Mouse (Mus musculus): ENCODE data around the gene Sbno1. TPM values are rescaled to one million over a fixed set of nuclear protein-coding genes. Genes with fewer than 3 reads are reported as not detected.
A peak's percentile ranks its signal among the peaks of the same experiment; 100 is the strongest.

Gene Sbno1
- polyA plus RNA-seq, 1 experiment from 2014 or later: 49.3 TPM

DNA sequence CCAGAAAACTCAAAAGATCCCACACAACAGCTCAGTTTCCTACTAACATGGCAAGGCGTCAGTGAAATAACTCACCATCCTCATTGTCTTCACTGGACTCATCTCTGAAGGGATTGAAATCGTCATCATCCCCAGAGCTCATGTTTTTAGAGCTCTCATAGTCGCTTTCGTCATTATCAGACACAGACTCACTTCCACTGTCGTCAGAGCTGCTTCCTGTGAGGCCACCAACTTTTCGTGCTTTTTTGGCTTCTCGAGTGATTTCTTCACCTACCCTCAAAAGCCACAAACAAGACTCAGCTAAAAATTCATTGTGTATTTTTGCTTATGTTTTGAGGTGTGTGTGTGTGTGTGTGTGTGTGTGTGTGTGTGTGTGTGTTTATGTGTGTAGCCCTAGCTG, 32.1 kb downstream of the Sbno1 start:
- H3K27ac ChIP-seq (ENCODE audit: low read depth, low read length): no peak overlapping the region
- no peaks in the 10 kb centered on the region for H3K4me1 ChIP-seq (replicated peaks; ENCODE audit: control insufficient read depth, insufficient read depth, low read length)
- TF ChIP-seq CTCF (IDR thresholded peaks at IDR 0.05; ENCODE audit: low read depth): no peak
- H3K4me2 ChIP-seq (replicated peaks; ENCODE audit: low read depth): no peak overlapping the region
- no peak overlapping the region for H3K4me3 ChIP-seq (ENCODE audit: low read depth, low read length)
- no peak overlapping the region for H3K9ac ChIP-seq (ENCODE audit: low read depth, low read length)
- H3K36me3 ChIP-seq (ENCODE audit: control insufficient read depth, insufficient read depth): peaks cover 83% of the 10 kb centered on the region
- no peaks in the 10 kb centered on the region for H3K27me3 ChIP-seq (replicated peaks; ENCODE audit: control insufficient read depth, insufficient read depth, low read length)
- 90% methylated on average over 7 of the region's 7 CpGs for WGBS
- no peak for ATAC-seq
- no peaks in the 10 kb centered on the region for H3K9me3 ChIP-seq (ENCODE audit: control insufficient read depth)

DNA sequence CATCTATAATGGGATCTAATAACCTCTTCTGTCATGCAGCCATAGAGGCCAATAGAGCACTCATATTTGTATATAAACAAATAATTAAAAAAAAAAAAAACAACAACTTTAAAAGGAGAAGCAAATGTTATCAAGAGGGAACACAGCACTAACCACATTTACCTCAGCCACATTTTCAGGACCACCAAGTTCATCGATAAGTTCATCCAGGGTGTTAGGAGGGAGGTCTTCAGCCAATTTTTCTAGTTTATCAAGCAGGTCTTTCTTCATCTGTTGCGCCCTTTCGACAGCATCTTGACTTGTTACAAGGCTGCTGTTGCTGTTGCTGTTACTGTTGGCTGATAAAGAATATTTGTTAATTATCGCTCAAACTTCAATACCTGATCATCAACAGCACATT, 33.4 kb downstream of the Sbno1 start:
- H3K4me1 ChIP-seq (replicated peaks; ENCODE audit: control insufficient read depth, insufficient read depth, low read length): no peaks in the 10 kb centered on the region
- H3K36me3 ChIP-seq (ENCODE audit: control insufficient read depth, insufficient read depth): peaks cover 85% of the 10 kb centered on the region
- no peak for TF ChIP-seq CTCF (IDR thresholded peaks at IDR 0.05; ENCODE audit: low read depth)
- no peak overlapping the region for H3K27ac ChIP-seq (ENCODE audit: low read depth, low read length)
- no peaks in the 10 kb centered on the region for H3K9me3 ChIP-seq (ENCODE audit: control insufficient read depth)
- no peak for ATAC-seq
- no peaks in the 10 kb centered on the region for H3K27me3 ChIP-seq (replicated peaks; ENCODE audit: control insufficient read depth, insufficient read depth, low read length)
- no peak overlapping the region for H3K4me3 ChIP-seq (ENCODE audit: low read depth, low read length)
- no peak overlapping the region for H3K9ac ChIP-seq (ENCODE audit: low read depth, low read length)
- no peak overlapping the region for H3K4me2 ChIP-seq (replicated peaks; ENCODE audit: low read depth)
- 97% methylated on average over 4 of the region's 4 CpGs for WGBS

DNA sequence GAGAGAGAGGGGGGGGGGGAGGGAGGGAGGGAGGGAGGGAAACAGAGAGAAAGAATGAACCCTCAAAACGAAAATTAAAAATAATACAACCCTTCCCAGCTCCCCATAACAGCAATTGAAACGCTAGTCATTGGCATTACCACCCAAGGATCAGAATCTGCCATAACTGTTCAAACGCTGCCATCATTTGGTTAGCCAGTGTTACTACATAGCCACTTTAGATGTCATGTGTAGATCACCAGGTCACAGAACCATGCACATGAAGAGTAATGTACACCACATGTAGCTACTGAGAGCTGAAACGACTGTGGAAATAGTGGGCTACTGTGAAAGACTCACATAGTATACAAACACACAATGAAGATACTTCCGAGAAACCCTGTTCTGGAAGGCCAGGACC, 37.9 kb downstream of the Sbno1 start:
- TF ChIP-seq CTCF (IDR thresholded peaks at IDR 0.05; ENCODE audit: low read depth): peak; percentile 64
- Histone ChIP-seq H3K4me3 (ENCODE audit: low read depth, low read length) (no peak overlapping the region), H3K36me3 (ENCODE audit: control insufficient read depth, insufficient read depth) (peaks cover 88% of the 10 kb centered on the region), H3K9ac (ENCODE audit: low read depth, low read length) (no peak overlapping the region), H3K9me3 (ENCODE audit: control insufficient read depth) (no peaks in the 10 kb centered on the region), H3K27me3 (replicated peaks; ENCODE audit: control insufficient read depth, insufficient read depth, low read length) (no peaks in the 10 kb centered on the region), H3K27ac (ENCODE audit: low read depth, low read length) (no peak overlapping the region), H3K4me2 (replicated peaks; ENCODE audit: low read depth) (no peak overlapping the region), H3K4me1 (replicated peaks; ENCODE audit: control insufficient read depth, insufficient read depth, low read length) (no peaks in the 10 kb centered on the region)
- no peak for ATAC-seq
- WGBS: 79% methylated on average over 5 of the region's 5 CpGs

DNA sequence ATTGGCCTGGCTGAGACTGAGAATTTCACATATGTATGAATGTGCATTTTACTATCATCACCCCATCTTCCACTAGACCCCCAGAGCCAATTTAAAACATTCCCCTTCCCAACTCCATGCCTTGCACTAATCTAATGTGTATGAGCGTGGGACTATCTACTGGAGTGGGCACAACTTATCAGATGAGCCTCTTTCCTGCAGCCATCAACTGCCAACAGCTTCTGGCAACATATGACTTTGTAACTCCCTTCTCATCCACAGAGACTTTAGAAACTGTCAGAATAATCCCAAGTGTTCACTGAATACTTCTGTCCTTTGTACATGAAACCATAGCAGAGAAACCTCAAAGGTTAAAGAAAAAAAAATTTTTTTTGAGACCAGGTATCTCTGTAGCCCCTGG, 45.7 kb downstream of the Sbno1 start:
- peaks cover 82% of the 10 kb centered on the region for H3K36me3 ChIP-seq (ENCODE audit: control insufficient read depth, insufficient read depth)
- 100% methylated on average over 1 of the region's 1 CpGs for WGBS
- H3K27ac ChIP-seq (ENCODE audit: low read depth, low read length): no peak overlapping the region
- no peak for ATAC-seq
- no peak overlapping the region for H3K4me2 ChIP-seq (replicated peaks; ENCODE audit: low read depth)
- H3K27me3 ChIP-seq (replicated peaks; ENCODE audit: control insufficient read depth, insufficient read depth, low read length): no peaks in the 10 kb centered on the region
- no peaks in the 10 kb centered on the region for H3K9me3 ChIP-seq (ENCODE audit: control insufficient read depth)
- H3K4me3 ChIP-seq (ENCODE audit: low read depth, low read length): no peak overlapping the region
- H3K9ac ChIP-seq (ENCODE audit: low read depth, low read length): no peak overlapping the region
- no peak for TF ChIP-seq CTCF (IDR thresholded peaks at IDR 0.05; ENCODE audit: low read depth)
- H3K4me1 ChIP-seq (replicated peaks; ENCODE audit: control insufficient read depth, insufficient read depth, low read length): no peaks in the 10 kb centered on the region

DNA sequence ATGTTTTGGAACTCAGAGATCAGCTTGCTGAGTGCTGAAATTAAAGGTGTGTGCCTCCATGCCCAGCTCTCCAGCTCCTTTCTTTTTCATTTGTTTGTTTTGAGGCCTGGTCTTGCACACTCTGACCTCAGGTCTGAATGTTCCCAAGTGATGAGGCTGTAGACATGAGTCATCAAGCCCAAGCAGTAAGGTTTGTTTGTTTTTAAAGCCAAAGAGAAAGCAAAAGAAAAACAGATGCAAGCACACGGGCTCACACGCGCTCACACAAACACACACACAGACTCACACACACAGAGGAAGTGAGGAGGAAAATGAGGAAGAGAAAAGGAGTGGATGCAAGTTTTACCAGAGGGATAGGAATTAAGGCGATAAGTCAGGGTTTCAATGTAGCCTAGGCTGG, 48.7 kb downstream of the Sbno1 start:
- no peak for TF ChIP-seq CTCF (IDR thresholded peaks at IDR 0.05; ENCODE audit: low read depth)
- WGBS: 85% methylated on average over 4 of the region's 4 CpGs
- H3K4me3 ChIP-seq (ENCODE audit: low read depth, low read length): no peak overlapping the region
- H3K4me2 ChIP-seq (replicated peaks; ENCODE audit: low read depth): no peak overlapping the region
- no peak overlapping the region for H3K9ac ChIP-seq (ENCODE audit: low read depth, low read length)
- H3K9me3 ChIP-seq (ENCODE audit: control insufficient read depth): no peaks in the 10 kb centered on the region
- ATAC-seq: 0 out of 2 replicates have a peak, but pooled peaks have one; percentile 31
- H3K27ac ChIP-seq (ENCODE audit: low read depth, low read length): peak overlapping the region; percentile 11; the same call in 1 of the 2 replicates
- peaks cover 84% of the 10 kb centered on the region for H3K36me3 ChIP-seq (ENCODE audit: control insufficient read depth, insufficient read depth)
- H3K27me3 ChIP-seq (replicated peaks; ENCODE audit: control insufficient read depth, insufficient read depth, low read length): no peaks in the 10 kb centered on the region
- H3K4me1 ChIP-seq (replicated peaks; ENCODE audit: control insufficient read depth, insufficient read depth, low read length): no peaks in the 10 kb centered on the region

DNA sequence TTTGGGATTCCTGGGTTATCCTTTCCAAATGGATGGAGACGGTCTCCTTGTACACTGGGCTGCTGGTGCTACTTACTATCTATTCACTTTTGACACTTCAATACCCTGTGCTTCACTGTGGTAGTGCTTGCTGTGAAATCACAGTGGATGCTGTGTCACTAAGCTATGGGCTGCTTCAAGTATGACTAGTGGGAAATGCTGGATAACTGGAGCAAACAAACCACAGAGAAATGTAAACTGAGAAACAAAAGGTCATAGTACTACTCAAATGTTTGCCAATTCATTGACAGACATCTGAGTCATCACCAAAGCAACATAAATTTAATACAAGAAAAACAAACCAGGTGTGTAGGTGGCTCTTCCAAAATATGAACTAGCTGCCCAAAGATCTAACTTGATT, 49.4 kb downstream of the Sbno1 start:
- Histone ChIP-seq H3K4me2 (replicated peaks; ENCODE audit: low read depth) (no peak overlapping the region), H3K4me1 (replicated peaks; ENCODE audit: control insufficient read depth, insufficient read depth, low read length) (no peaks in the 10 kb centered on the region), H3K27ac (ENCODE audit: low read depth, low read length) (peak overlapping the region; percentile 11; the same call in 1 of the 2 replicates), H3K36me3 (ENCODE audit: control insufficient read depth, insufficient read depth) (peaks cover 84% of the 10 kb centered on the region), H3K9me3 (ENCODE audit: control insufficient read depth) (no peaks in the 10 kb centered on the region), H3K4me3 (ENCODE audit: low read depth, low read length) (no peak overlapping the region), H3K9ac (ENCODE audit: low read depth, low read length) (no peak overlapping the region), H3K27me3 (replicated peaks; ENCODE audit: control insufficient read depth, insufficient read depth, low read length) (no peaks in the 10 kb centered on the region)
- WGBS: 95% methylated on average over 1 of the region's 1 CpGs
- no peak for TF ChIP-seq CTCF (IDR thresholded peaks at IDR 0.05; ENCODE audit: low read depth)
- ATAC-seq: no peak

DNA sequence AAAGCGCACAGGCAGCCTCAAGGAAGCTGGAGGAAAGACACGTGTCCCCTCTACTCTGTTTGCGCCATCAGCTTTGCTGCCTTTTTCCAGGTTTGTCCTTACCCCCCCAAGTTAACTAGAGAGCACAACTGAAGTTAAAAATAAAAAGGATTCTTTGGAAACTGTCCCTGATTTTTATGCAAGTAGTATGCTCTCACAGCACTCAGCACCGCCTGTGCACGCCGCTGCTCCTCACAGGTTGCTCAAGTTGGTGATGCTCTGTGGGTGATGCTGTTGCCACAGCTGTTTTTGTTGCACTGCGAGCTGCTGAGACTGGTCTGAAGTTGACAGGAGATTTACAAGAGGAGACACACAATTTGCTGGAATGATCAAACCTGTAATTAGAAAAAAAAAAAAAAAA, 51.5 kb downstream of the Sbno1 start:
- no peak for ATAC-seq
- TF ChIP-seq CTCF (IDR thresholded peaks at IDR 0.05; ENCODE audit: low read depth): no peak
- Histone ChIP-seq H3K9ac (ENCODE audit: low read depth, low read length) (no peak overlapping the region), H3K9me3 (ENCODE audit: control insufficient read depth) (no peaks in the 10 kb centered on the region), H3K4me3 (ENCODE audit: low read depth, low read length) (no peak overlapping the region), H3K4me2 (replicated peaks; ENCODE audit: low read depth) (no peak overlapping the region), H3K36me3 (ENCODE audit: control insufficient read depth, insufficient read depth) (peaks cover 82% of the 10 kb centered on the region), H3K27ac (ENCODE audit: low read depth, low read length) (no peak overlapping the region), H3K4me1 (replicated peaks; ENCODE audit: control insufficient read depth, insufficient read depth, low read length) (no peaks in the 10 kb centered on the region), H3K27me3 (replicated peaks; ENCODE audit: control insufficient read depth, insufficient read depth, low read length) (no peaks in the 10 kb centered on the region)
- WGBS: 95% methylated on average over 7 of the region's 7 CpGs

All from intestine, postnatal 0 days (tissue).